Mouse (Mus musculus) limb, embryonic 12.5 days (tissue): ENCODE measurements around the gene Cdh23. TPM values are rescaled to one million over a fixed set of nuclear protein-coding genes. Genes with fewer than 3 reads are reported as not detected.

Source experiments
- ATAC-seq: fragments of 200-750 bp; cut with Nextera tagmentation; 2 replicates; pipeline ENCODE4 v1.8.0; 2017; ENCODE audit warnings: low read depth, moderate TSS enrichment; ENCODE audit not compliant: insufficient number of reproducible peaks, insufficient read depth, low FRiP score, low TSS enrichment
- H3K27ac ChIP-seq: fragments of 300-500 bp; sonication (generic); 2 replicates; pipeline ENCODE4 v1.5.1; 2016; ENCODE audit warnings: mild to moderate bottlenecking, moderate library complexity
- H3K27me3 ChIP-seq: fragments of 300-500 bp; sonication (generic); 2 replicates; pipeline ENCODE4 v1.6.1; 2016; ENCODE audit warnings: mild to moderate bottlenecking, moderate library complexity
- H3K36me3 ChIP-seq: fragments of 300-500 bp; sonication (generic); 2 replicates; pipeline ENCODE4 v1.6.1; 2016; ENCODE audit warnings: mild to moderate bottlenecking, moderate library complexity
- H3K4me1 ChIP-seq: fragments of 300-500 bp; sonication (generic); replicated peaks from 2 replicates; pipeline ENCODE4 v1.6.1; 2016
- H3K4me2 ChIP-seq: fragments of 300-500 bp; sonication (generic); 2 replicates; pipeline ENCODE4 v1.6.1; 2016; ENCODE audit warnings: mild to moderate bottlenecking, moderate library complexity
- H3K4me3 ChIP-seq: fragments of 300-500 bp; sonication (generic); replicated peaks from 2 replicates; pipeline ENCODE4 v1.5.1; 2016; ENCODE audit warnings: mild to moderate bottlenecking
- H3K9ac ChIP-seq: fragments of 300-500 bp; sonication (generic); replicated peaks from 2 replicates; pipeline ENCODE4 v1.6.1; 2016; ENCODE audit warnings: mild to moderate bottlenecking, moderate library complexity
- H3K9me3 ChIP-seq: fragments of 300-500 bp; sonication (generic); 2 replicates; pipeline ENCODE4 v1.6.1; 2016; ENCODE audit warnings: mild to moderate bottlenecking, moderate library complexity
- WGBS: fragments of 180-500 bp; shearing (Covaris S2); methylation state at CpG from one replicate; pipeline ENCODE4 v1.1.7; 2016; 5-methylcytosine and 5-hydroxymethylcytosine counted together
- polyA plus RNA-seq: library from polyadenylated mRNA; unstranded; fragments of >200 nt; fragmentation: Nextera tagmentation; extraction: Ambion mirVana; gene quantifications from 2 replicates; pipeline ENCODE4 v1.2.1, GENCODE M21; 2016

Cdh23 gene
- polyA plus RNA-seq, 1 experiment from 2014 or later: 0.34 TPM

DNA sequence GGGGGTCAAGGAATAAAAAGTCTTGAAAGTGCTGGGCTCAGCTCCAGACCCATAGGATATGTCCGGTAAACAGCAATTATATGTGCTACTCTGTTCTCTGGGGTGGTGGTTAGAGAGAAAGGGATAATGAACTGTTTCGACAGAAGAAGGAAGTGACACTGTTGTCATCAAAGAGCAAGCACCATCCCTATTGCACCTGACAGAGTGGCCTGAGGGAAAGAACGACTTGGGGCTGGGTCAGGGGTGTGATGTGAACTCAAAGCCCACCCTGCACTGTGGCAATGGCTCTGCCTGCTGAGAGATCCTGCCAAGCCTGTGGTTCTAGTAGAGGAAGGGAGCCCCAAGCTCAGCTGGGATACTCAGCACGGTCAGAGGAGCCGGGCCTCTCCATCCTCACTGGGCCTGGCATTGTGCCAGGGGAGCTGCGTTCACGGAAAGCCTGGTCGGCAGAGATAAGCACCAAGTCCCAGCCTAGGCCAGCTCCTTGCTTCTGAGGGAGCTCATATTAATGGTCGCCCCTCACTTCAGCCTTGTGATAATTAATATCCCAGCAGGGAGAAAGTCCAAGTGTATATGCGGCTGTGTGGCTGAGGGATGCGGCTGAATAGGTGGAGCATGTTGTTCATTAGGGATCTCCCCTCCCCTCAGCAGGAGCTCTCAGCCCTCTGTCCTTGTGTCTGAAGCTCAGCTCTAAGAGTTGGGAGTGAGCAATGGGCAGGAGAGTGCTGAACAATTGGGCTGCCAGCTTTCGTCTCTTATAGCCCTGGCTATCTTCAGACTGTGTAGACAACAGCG is 119.0 kb downstream of the Cdh23 start:
- H3K9me3 ChIP-seq: peaks cover 6% of the 10 kb centered on the region; the same call in 1 of the 2 replicates
- H3K4me2 ChIP-seq: no peak overlapping the region
- WGBS: 52% methylated on average over 13 of the region's 13 CpGs
- no peak for ATAC-seq
- peaks cover 4% of the 10 kb centered on the region; the same call in 1 of the 2 replicates for H3K27me3 ChIP-seq
- peaks cover 7% of the 10 kb centered on the region for H3K4me1 ChIP-seq
- no peak overlapping the region for H3K4me3 ChIP-seq
- H3K27ac ChIP-seq: no peak overlapping the region
- no peaks in the 10 kb centered on the region for H3K36me3 ChIP-seq
- no peak overlapping the region for H3K9ac ChIP-seq

DNA sequence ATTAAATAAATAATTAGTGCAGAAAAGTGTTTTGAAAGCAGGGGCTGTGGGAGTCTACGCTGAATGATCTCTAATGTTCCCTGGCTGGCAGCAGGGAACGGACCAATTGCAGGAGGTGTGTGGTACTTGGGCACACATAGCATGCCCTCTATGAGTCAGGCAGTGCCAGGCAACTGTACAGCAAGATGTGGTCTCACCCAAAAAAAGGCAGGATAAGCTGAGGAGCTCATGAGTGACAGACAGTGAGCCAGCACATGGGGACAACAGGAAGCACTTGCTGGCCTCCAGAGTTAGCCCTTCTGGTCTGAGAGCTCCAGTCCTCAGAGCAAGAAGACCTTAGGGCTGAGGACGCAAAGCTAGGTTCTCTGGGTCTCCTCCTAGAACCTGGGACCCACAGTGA is 121.4 kb downstream of the Cdh23 start:
- H3K36me3 ChIP-seq: no peaks in the 10 kb centered on the region
- H3K27me3 ChIP-seq: peaks cover under 1% of the 10 kb centered on the region; the same call in 1 of the 2 replicates
- H3K4me2 ChIP-seq: no peak overlapping the region
- no peak overlapping the region for H3K27ac ChIP-seq
- ATAC-seq: no peak
- peaks cover 3% of the 10 kb centered on the region; the same call in 1 of the 2 replicates for H3K9me3 ChIP-seq
- H3K4me1 ChIP-seq: peaks cover 19% of the 10 kb centered on the region
- WGBS: 92% methylated on average over 3 of the region's 3 CpGs
- H3K4me3 ChIP-seq: no peak overlapping the region
- no peak overlapping the region for H3K9ac ChIP-seq

DNA sequence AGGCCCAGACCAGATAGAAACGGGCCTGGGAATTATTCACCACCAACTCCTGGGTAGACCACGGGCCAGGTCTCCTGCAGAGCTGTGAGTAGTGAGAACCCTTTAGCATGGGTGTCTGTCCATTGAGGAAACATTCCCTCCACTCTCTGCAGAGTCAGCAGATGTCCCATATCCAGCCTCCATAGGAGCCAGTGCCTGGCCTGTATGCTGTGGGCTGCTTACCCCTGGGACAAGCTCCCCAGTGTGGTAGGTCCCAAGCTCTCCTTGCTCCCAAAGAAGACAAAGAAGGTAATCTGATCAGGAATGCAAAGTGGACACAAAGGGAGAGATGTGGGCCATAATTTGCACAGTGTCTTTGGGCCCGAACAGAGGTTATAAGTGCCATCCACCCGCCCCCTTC is 124.8 kb downstream of the Cdh23 start:
- no peak overlapping the region for H3K4me2 ChIP-seq
- no peak overlapping the region for H3K9ac ChIP-seq
- 61% methylated on average over 4 of the region's 4 CpGs for WGBS
- no peak overlapping the region for H3K27ac ChIP-seq
- H3K9me3 ChIP-seq: no peaks in the 10 kb centered on the region
- no peak overlapping the region for H3K4me3 ChIP-seq
- H3K36me3 ChIP-seq: no peaks in the 10 kb centered on the region
- H3K27me3 ChIP-seq: peaks cover 4% of the 10 kb centered on the region; the same call in 1 of the 2 replicates
- no peak for ATAC-seq
- peaks cover 17% of the 10 kb centered on the region for H3K4me1 ChIP-seq

DNA sequence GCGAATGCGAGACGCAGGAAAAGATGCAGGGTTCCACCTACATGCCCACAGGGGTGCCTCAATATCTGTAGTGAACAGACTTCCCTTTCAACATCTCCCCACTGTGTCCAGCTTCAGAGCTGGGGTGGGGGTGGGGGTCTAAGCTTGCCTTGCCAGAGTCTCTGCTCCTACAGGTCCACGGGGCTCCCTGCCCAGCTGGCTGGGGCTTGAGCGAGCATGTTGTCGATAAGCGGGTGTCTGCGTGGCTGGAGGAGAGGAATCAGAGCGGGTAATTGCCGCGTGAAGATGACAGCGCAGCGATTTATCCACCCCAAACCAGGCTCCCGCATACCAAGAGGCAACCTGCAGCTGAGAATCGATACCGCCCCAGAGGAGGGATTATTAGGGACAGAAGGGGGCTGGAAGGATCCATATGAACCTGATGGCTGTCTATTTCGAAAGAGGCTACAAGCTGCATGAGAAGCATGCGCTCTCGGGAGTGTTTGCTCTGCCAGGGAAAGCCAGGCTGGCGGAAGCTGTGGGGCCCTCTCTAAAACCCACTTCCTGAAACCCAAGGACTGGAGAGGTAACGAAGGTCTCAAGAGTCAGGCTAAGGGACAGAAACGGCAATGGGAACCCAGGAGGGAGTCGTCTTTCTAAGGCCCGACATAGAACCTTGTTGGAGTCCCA is 129.8 kb downstream of the Cdh23 start:
- H3K27me3 ChIP-seq: peaks cover 4% of the 10 kb centered on the region; the same call in 1 of the 2 replicates
- H3K9ac ChIP-seq: no peak overlapping the region
- H3K36me3 ChIP-seq: no peaks in the 10 kb centered on the region
- H3K4me1 ChIP-seq: peaks cover 21% of the 10 kb centered on the region
- H3K4me2 ChIP-seq: peak overlapping the region; percentile 14
- no peak for ATAC-seq
- H3K4me3 ChIP-seq: no peak overlapping the region
- WGBS: 41% methylated on average over 24 of the region's 24 CpGs
- no peak overlapping the region for H3K27ac ChIP-seq
- no peaks in the 10 kb centered on the region for H3K9me3 ChIP-seq

DNA sequence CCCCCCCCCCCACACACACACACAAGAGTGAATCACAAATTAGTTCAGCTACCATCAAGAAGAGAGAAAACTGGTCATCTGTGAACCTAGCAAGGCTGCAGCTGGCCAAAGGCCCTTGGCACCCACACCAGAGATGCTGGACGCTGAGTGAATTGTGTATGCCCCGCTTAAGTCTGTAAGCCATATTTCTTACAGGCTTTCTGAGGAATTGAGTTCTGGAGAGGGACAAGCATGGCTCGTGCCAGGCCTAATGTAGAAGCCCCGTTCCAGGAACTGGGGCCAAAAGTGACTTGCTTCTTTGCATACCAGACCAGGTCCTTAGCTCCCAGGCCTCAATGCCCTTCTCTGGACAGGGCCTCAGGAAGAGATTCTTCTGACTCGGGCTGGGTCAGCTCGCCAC is 132.2 kb downstream of the Cdh23 start:
- Histone ChIP-seq H3K9me3 (no peaks in the 10 kb centered on the region), H3K27ac (no peak overlapping the region), H3K4me2 (no peak overlapping the region), H3K36me3 (no peaks in the 10 kb centered on the region), H3K9ac (0 out of 2 replicates have a peak overlapping the region, but pooled peaks have one; percentile 9), H3K4me1 (peaks cover 16% of the 10 kb centered on the region), H3K4me3 (no peak overlapping the region), H3K27me3 (no peaks in the 10 kb centered on the region)
- WGBS: 80% methylated on average over 6 of the region's 6 CpGs
- ATAC-seq: no peak

DNA sequence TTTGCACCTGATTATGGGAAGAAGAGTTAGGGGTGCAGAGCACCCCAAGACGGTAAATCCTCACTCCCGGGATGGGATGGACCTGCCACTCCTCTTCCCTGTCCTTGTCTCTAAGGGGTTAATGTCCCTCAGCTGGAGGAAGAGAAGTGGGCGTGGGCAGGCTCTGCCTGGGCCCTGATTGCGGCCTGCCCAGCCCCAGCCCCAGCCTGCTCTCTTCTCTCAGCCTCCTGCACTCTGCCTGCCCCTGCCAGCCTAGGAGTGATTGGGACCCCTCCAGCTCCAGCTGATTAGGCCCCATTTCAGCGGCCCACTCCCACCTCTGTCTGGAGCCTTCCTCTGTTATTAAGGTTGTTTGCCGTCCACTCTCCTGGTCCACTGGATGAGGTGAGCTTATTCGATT is 133.3 kb downstream of the Cdh23 start:
- WGBS: 15% methylated on average over 7 of the region's 7 CpGs
- ATAC-seq: no peak
- H3K27ac ChIP-seq: no peak overlapping the region
- no peaks in the 10 kb centered on the region for H3K36me3 ChIP-seq
- H3K9ac ChIP-seq: peak overlapping the region; percentile 42; the same call in 1 of the 2 replicates
- no peak overlapping the region for H3K4me3 ChIP-seq
- peaks cover 25% of the 10 kb centered on the region for H3K4me1 ChIP-seq
- H3K4me2 ChIP-seq: peak overlapping the region; percentile 34
- no peaks in the 10 kb centered on the region for H3K27me3 ChIP-seq
- H3K9me3 ChIP-seq: no peaks in the 10 kb centered on the region

DNA sequence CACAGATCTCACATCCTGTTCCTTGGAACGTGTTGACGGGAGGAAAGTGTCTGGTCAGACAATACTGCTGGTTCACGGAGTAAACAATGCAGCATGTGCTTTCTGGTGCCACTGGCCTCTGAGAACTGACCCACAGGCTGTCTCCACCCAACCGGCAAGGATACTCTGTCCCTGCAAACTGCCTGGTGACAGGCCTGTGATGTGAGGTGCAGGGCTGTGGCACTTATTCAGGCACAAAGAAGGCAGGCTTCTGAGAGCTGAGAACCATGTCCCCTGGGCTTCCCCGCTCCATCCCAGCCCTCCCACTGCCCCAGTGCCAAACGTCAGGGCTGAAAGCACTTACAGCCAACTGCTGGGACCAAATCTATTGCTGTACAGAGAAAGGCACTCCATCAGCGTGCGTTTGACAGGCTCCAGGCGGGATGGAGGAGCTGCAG is 137.8 kb downstream of the Cdh23 start:
- H3K9me3 ChIP-seq: no peaks in the 10 kb centered on the region
- H3K4me1 ChIP-seq: peaks cover 16% of the 10 kb centered on the region
- H3K4me2 ChIP-seq: no peak overlapping the region
- H3K36me3 ChIP-seq: no peaks in the 10 kb centered on the region
- 28% methylated on average over 9 of the region's 9 CpGs for WGBS
- no peak overlapping the region for H3K9ac ChIP-seq
- no peaks in the 10 kb centered on the region for H3K27me3 ChIP-seq
- H3K4me3 ChIP-seq: no peak overlapping the region
- peak; percentile 37; the same call in 1 of the 2 replicates for ATAC-seq
- H3K27ac ChIP-seq: no peak overlapping the region

DNA sequence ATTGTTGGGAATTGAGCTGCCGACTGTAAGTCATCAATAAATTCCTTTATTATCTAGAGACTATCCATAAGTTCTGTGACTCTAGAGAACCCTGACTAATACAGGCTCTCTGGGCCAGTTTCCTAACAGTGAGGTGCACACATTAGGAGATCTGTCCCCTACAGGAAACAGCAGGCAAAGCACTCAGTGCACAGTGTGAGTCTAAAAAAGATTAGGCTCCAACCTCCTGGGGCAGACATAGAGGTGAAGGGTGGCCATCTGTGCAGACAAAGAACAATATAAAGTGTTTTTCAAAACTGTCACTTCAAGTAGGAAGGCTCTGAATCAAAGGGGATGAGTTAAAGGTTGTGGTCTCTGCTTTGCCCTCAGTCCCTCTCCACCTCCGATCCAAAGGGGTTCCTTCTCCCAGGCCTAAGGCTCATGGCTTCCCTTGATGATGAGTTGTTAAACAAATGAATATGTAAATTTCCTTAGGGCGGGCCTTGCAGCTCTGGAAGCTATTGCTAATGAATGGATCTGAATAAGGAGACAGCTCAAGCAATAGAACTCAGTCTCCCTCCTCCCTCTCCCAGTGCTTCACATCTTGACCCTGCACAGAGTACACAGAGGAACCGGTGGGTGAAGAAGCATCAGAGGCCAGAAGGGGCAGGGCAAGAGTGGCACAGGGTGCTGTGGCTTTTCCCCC is 143.2 kb downstream of the Cdh23 start:
- Histone ChIP-seq H3K36me3 (no peaks in the 10 kb centered on the region), H3K27me3 (no peaks in the 10 kb centered on the region), H3K27ac (no peak overlapping the region), H3K9ac (no peak overlapping the region), H3K4me3 (no peak overlapping the region), H3K4me2 (no peak overlapping the region), H3K9me3 (no peaks in the 10 kb centered on the region), H3K4me1 (peaks cover 3% of the 10 kb centered on the region)
- WGBS: 71% methylated on average over 4 of the region's 4 CpGs
- ATAC-seq: no peak

DNA sequence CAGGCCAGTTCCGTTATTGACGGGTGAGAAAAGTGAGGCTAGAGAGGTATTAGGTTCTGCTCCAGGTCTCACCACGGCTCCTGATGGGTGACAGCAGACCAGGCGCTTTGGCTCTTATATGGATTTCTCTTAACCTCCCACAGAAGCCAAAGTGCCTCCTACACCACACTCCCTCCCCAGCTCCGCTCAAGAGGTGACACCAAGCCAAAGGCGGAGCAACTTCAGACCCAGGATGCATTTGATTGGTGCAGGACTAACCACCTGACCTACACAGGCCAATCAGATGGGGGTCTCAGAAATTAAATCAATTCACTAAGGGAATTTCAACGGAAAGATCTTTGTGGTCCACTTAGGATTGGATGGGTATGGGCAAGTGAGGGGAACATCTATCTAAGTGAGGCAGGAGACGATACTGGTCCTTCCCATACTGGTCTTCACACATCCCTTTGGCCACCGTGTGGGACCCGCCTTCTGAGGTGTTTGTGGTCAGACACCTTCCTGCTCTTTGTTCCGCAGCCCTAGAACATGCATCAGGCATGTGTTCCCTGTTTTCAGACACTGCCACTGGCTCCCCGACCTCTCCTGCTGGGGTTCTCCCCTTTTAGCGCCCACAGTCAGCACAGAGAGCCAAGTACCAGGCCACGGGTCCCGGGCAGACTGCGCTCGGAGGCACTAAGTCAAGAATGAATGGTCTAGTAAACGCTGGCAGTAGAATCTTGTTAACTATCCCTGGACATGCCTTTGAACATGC is 157.0 kb downstream of the Cdh23 start:
- no peak overlapping the region for H3K27ac ChIP-seq
- 72% methylated on average over 18 of the region's 18 CpGs for WGBS
- peaks cover 4% of the 10 kb centered on the region; the same call in 1 of the 2 replicates for H3K27me3 ChIP-seq
- H3K4me2 ChIP-seq: no peak overlapping the region
- H3K36me3 ChIP-seq: no peaks in the 10 kb centered on the region
- H3K4me3 ChIP-seq: no peak overlapping the region
- no peaks in the 10 kb centered on the region for H3K4me1 ChIP-seq
- no peaks in the 10 kb centered on the region for H3K9me3 ChIP-seq
- ATAC-seq: no peak
- no peak overlapping the region for H3K9ac ChIP-seq

DNA sequence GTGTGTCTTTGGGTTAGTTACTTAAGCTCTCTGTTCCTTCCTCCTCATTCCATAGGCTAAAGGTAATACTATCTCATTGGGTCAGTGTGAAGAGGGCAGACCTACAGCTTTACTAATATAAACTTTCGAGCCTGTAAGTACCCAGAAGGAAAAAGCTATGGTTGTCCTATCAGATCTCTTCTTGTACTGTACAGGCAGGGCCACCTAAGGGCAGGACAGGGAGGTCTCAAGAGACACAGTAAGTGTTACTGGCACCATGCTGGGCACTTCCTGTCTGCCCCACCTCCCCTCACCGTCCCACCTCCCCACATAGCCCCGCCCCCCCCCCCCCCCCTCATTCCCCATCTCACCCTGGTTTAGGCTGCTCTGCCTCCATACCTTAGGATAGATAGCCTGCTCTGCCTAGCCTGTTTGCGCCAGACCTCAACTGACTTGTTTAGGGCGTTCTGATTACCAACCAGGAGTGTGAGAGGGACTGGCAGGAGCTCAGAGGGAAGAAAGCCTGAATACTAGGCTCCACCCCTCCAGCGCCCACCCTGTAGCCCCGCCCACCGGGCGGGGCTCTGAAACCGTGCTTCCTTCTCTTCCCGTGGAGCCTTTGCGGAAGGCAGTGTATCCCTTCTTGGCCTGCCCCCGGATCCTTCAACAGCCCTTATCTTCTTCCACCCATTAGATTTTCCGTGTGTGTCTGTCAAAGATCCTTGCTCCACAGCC is 160.0 kb downstream of the Cdh23 start:
- Histone ChIP-seq H3K4me1 (no peaks in the 10 kb centered on the region), H3K27ac (no peak overlapping the region), H3K4me2 (peak overlapping the region; percentile 41), H3K9me3 (no peaks in the 10 kb centered on the region), H3K9ac (no peak overlapping the region), H3K27me3 (peaks cover 4% of the 10 kb centered on the region; the same call in 1 of the 2 replicates), H3K36me3 (no peaks in the 10 kb centered on the region), H3K4me3 (0 out of 2 replicates have a peak overlapping the region, but pooled peaks have one; percentile 3)
- ATAC-seq: no peak; the same call in 1 of the 2 replicates
- 11% methylated on average over 13 of the region's 14 CpGs for WGBS
